Mouse (Mus musculus) limb, embryonic 12.5 days (tissue): ENCODE data around the gene Fancg. TPM values are rescaled to one million over a fixed set of nuclear protein-coding genes. Genes with fewer than 3 reads are reported as not detected.
"Not testable (repeated sequence)": the region's sequence is repeated elsewhere in the genome, so short reads cannot be mapped to it uniquely, and the experiment has no call there.

Experiments
- ATAC-seq: fragments of 200-750 bp; cut with Nextera tagmentation; 2 replicates; pipeline ENCODE4 v1.8.0; 2017; ENCODE audit warnings: low read depth, moderate TSS enrichment; ENCODE audit not compliant: insufficient number of reproducible peaks, insufficient read depth, low FRiP score, low TSS enrichment
- H3K27ac ChIP-seq: fragments of 300-500 bp; sonication (generic); 2 replicates; pipeline ENCODE4 v1.5.1; 2016; ENCODE audit warnings: mild to moderate bottlenecking, moderate library complexity
- H3K27me3 ChIP-seq: fragments of 300-500 bp; sonication (generic); 2 replicates; pipeline ENCODE4 v1.6.1; 2016; ENCODE audit warnings: mild to moderate bottlenecking, moderate library complexity
- H3K36me3 ChIP-seq: fragments of 300-500 bp; sonication (generic); 2 replicates; pipeline ENCODE4 v1.6.1; 2016; ENCODE audit warnings: mild to moderate bottlenecking, moderate library complexity
- H3K4me1 ChIP-seq: fragments of 300-500 bp; sonication (generic); replicated peaks from 2 replicates; pipeline ENCODE4 v1.6.1; 2016
- H3K4me2 ChIP-seq: fragments of 300-500 bp; sonication (generic); 2 replicates; pipeline ENCODE4 v1.6.1; 2016; ENCODE audit warnings: mild to moderate bottlenecking, moderate library complexity
- H3K4me3 ChIP-seq: fragments of 300-500 bp; sonication (generic); replicated peaks from 2 replicates; pipeline ENCODE4 v1.5.1; 2016; ENCODE audit warnings: mild to moderate bottlenecking
- H3K9ac ChIP-seq: fragments of 300-500 bp; sonication (generic); replicated peaks from 2 replicates; pipeline ENCODE4 v1.6.1; 2016; ENCODE audit warnings: mild to moderate bottlenecking, moderate library complexity
- H3K9me3 ChIP-seq: fragments of 300-500 bp; sonication (generic); 2 replicates; pipeline ENCODE4 v1.6.1; 2016; ENCODE audit warnings: mild to moderate bottlenecking, moderate library complexity
- WGBS: fragments of 180-500 bp; shearing (Covaris S2); methylation state at CpG from one replicate; pipeline ENCODE4 v1.1.7; 2016; 5-methylcytosine and 5-hydroxymethylcytosine counted together
- polyA plus RNA-seq: library from polyadenylated mRNA; unstranded; fragments of >200 nt; fragmentation: Nextera tagmentation; extraction: Ambion mirVana; gene quantifications from 2 replicates; pipeline ENCODE4 v1.2.1, GENCODE M21; 2016

Gene Fancg
- polyA plus RNA-seq, 1 experiment from 2014 or later, result 18.4 TPM

GRCm38 (mm10) chr4:42998022-42998421, 12.3 kb downstream of the Fancg start:
- peak overlapping the region; percentile 76 for H3K4me2 ChIP-seq
- no peak overlapping the region for H3K9ac ChIP-seq
- peak overlapping the region; percentile 79 for H3K4me3 ChIP-seq
- peaks cover 17% of the 10 kb centered on the region for H3K4me1 ChIP-seq
- 79% methylated on average over 2 of the region's 2 CpGs for WGBS
- no peaks in the 10 kb centered on the region for H3K27me3 ChIP-seq
- ATAC-seq, result no peak
- H3K9me3 ChIP-seq, result no peaks in the 10 kb centered on the region
- H3K27ac ChIP-seq, result no peak overlapping the region
- peaks cover 40% of the 10 kb centered on the region for H3K36me3 ChIP-seq

GRCm38 (mm10) chr4:42988296-42988695, 22.0 kb downstream of the Fancg start:
- no peak overlapping the region for H3K4me2 ChIP-seq
- no peaks in the 10 kb centered on the region for H3K4me1 ChIP-seq
- WGBS, result 86% methylated on average over 1 of the region's 1 CpGs
- no peaks in the 10 kb centered on the region for H3K27me3 ChIP-seq
- no peak overlapping the region for H3K9ac ChIP-seq
- H3K36me3 ChIP-seq, result peaks cover 99% of the 10 kb centered on the region
- ATAC-seq, result no peak
- H3K27ac ChIP-seq, result no peak overlapping the region
- H3K9me3 ChIP-seq, result no peaks in the 10 kb centered on the region
- no peak overlapping the region for H3K4me3 ChIP-seq

DNA sequence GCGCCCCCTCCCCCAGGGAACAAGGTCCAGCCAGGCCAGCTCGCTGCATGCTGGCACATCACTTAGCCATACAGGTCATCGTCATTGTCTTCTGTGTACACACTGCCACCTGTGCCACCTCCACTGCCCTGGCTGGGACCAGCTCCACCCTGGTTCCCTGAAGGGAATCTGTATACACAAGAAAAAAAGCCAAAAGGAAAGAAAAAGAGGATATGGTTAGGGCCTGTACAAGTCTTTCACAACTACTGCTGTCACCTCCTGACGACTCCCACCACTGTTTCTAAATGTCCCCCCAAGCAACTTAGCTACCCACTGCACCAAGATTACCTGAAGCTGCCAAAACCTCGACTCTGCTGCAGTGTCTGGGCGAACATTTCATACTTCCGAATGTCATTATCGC, 29.8 kb downstream of the Fancg start:
- WGBS, result 90% methylated on average over 8 of the region's 8 CpGs
- ATAC-seq, H3K4me3 ChIP-seq, H3K9ac ChIP-seq, H3K27me3 ChIP-seq, H3K9me3 ChIP-seq, H3K4me1 ChIP-seq, H3K27ac ChIP-seq, H3K4me2 ChIP-seq: not testable (repeated sequence)
- peaks cover 82% of the 10 kb centered on the region for H3K36me3 ChIP-seq

DNA sequence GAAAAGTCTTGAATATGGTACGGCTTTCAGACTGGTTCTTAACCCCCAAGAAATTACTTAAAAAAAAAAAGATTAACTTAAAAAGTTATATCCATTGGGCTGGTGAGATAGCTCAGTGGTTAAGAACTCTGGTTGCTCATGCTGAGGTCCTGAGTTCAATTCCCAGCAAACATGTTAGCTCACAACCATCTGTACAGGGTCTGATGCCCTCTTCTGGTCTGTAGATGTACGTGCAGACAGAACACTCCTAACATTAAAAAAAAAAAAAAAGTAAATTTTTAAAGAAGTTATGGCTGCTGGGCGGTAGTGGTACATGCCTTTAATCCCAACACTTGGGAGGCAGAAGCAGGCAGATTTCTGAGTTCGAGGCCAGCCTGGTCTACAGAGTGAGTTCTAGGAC, 32.2 kb downstream of the Fancg start:
- WGBS, result 93% methylated on average over 4 of the region's 4 CpGs

GRCm38 (mm10) chr4:42973868-42974267, 36.4 kb downstream of the Fancg start:
- no peak overlapping the region; the same call in 1 of the 2 replicates for H3K27ac ChIP-seq
- 84% methylated on average over 5 of the region's 5 CpGs for WGBS

More for the DNA sequence above, 32.2 kb downstream of the Fancg start:
- H3K27ac ChIP-seq, result no peak overlapping the region
- no peak for ATAC-seq
- H3K4me2 ChIP-seq, result no peak overlapping the region
- H3K9me3 ChIP-seq, result no peaks in the 10 kb centered on the region
- H3K36me3 ChIP-seq, result peaks cover 61% of the 10 kb centered on the region
- H3K4me3 ChIP-seq, result no peak overlapping the region
- H3K4me1 ChIP-seq, result no peaks in the 10 kb centered on the region
- no peak overlapping the region for H3K9ac ChIP-seq
- H3K27me3 ChIP-seq, result no peaks in the 10 kb centered on the region

DNA sequence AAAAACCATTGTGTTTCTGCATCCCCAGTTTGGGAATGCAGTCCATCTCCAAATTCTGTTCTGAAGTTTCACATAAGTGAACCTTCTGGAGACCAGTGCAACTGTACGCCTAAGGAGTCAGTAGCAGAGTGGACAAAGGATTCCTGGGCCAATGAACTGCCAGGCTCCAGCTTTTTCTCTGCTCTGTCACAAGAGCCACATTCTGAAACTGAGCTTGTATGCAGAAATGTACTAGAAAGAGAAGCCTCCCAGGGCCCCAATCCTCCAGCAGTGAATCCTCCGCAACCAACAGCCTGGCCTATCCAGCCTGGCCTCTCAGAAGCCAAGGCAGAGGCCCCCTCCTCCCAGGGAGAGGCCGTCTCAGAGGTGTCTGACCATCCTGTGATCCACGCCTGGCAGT, 37.4 kb downstream of the Fancg start:
- peak overlapping the region; percentile 17; the same call in 1 of the 2 replicates for H3K27ac ChIP-seq
- ATAC-seq, result no peak

More at GRCm38 (mm10) chr4:42973868-42974267, 36.4 kb downstream of the Fancg start:
- H3K9ac ChIP-seq, result no peak overlapping the region
- H3K4me1 ChIP-seq, result no peaks in the 10 kb centered on the region
- no peaks in the 10 kb centered on the region for H3K27me3 ChIP-seq
- no peaks in the 10 kb centered on the region for H3K9me3 ChIP-seq
- H3K36me3 ChIP-seq, result peaks cover 22% of the 10 kb centered on the region
- no peak for ATAC-seq
- no peak overlapping the region for H3K4me2 ChIP-seq
- H3K4me3 ChIP-seq, result no peak overlapping the region

DNA sequence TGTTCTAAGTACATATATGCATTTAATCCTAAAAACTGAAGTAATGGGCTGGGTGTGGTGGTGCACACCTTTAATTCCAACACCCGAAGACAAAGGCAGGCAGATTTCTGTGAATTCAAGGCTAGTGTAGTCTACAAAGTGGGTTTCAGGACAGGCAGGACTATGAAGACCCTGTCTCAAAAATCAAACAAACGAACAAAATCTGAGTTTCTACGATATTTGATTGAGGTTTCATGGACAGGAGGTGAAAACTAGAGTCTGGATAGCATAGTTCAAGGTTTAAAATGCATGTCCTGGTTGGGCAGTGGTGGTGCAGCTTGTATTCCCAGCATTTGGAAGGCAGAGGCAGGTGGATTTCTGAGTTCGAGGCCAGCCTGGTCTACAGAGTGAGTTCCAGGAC, 41.0 kb downstream of the Fancg start, which contains the start of gene 1700022I11Rik:
Gene 1700022I11Rik (plus strand): TSS at position 301 of the 400 bp plus-strand sequence.
- H3K9me3 ChIP-seq, result no peaks in the 10 kb centered on the region
- 88% methylated on average over 4 of the region's 4 CpGs for WGBS
- H3K4me2 ChIP-seq, result no peak within 1 kb of the TSS
- no peak within 1 kb of the TSS for H3K4me3 ChIP-seq
- no peaks in the 10 kb centered on the region for H3K36me3 ChIP-seq
- no peak within 1 kb of the TSS for H3K9ac ChIP-seq
- H3K27ac ChIP-seq, result no peak within 1 kb of the TSS
- no peak for ATAC-seq
- 0 out of 2 replicates have a peak, but pooled peaks cover 5% of the 10 kb centered on the region for H3K27me3 ChIP-seq
- 0 out of 2 replicates have a peak, but pooled peaks cover 4% of the 10 kb centered on the region for H3K4me1 ChIP-seq

More for the DNA sequence above, 37.4 kb downstream of the Fancg start:
- H3K9me3 ChIP-seq, result no peaks in the 10 kb centered on the region
- no peak overlapping the region for H3K4me3 ChIP-seq
- peaks cover 13% of the 10 kb centered on the region for H3K36me3 ChIP-seq
- WGBS, result 60% methylated on average over 4 of the region's 4 CpGs
- no peak overlapping the region for H3K9ac ChIP-seq
- H3K27me3 ChIP-seq, result no peaks in the 10 kb centered on the region
- no peak overlapping the region for H3K4me2 ChIP-seq
- H3K4me1 ChIP-seq, result no peaks in the 10 kb centered on the region

DNA sequence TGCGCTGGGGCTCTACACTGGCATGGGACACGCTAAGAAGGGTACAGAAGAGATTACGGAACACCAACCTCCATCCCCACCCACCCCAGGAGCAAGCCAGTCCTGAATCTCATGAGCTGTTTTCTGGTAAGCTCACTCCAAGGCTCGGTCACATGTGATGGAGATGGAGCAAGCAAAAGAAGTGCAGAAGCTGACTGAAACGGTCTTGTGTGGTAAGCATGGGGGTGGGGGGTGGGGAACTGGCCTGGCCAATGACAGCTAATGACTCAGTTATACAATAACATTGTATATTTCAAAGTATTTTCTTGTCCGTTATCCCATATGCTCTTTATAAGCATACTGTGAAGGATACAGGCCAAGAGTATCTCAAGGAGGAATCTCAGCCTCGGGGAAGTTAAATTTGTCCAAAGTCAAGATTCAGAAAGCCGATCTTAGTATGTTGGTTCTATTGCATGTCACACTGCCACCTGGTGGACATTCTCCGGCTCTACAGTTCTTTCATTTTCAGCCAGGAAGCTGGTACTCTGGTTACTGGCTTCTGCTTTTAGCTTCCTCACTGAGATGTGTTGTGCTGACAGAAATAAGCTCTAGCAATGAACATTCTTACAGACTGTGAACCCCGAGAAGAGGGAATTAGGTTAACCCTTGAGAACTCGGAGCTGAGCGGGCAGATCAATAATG, 45.1 kb downstream of the Fancg start:
- no peak overlapping the region for H3K27ac ChIP-seq
- H3K36me3 ChIP-seq, result no peaks in the 10 kb centered on the region
- H3K4me3 ChIP-seq, result 0 out of 2 replicates have a peak overlapping the region, but pooled peaks have one; percentile 2
- 0 out of 2 replicates have a peak, but pooled peaks cover 4% of the 10 kb centered on the region for H3K4me1 ChIP-seq
- no peaks in the 10 kb centered on the region for H3K9me3 ChIP-seq
- peak overlapping the region; percentile 41 for H3K4me2 ChIP-seq
- WGBS, result 19% methylated on average over 12 of the region's 12 CpGs
- H3K27me3 ChIP-seq, result 0 out of 2 replicates have a peak, but pooled peaks cover 5% of the 10 kb centered on the region
- H3K9ac ChIP-seq, result no peak overlapping the region
- ATAC-seq, result peak; percentile 63

DNA sequence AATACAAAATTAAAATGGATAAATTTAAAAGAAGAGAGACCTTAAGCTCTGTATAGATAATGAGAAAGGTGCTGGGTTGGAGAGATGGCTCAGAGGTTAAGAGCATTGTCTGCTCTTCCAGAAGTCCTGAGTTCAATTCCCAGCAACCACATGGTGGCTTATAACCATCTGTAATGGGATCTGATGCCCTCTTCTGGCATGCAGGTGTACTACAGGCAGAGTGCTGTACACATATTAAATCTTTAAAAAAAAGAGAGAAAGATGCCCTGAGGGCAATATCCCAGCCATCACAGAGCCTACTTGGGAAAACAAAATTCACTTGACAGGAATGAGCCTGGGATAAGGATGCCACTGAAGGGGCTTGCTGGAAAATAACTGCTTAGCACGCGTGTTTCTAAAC, 46.8 kb downstream of the Fancg start:
- H3K4me2 ChIP-seq, result no peak overlapping the region
- H3K9ac ChIP-seq, result no peak overlapping the region
- WGBS, result 88% methylated on average over 2 of the region's 2 CpGs
- ATAC-seq, result no peak
- H3K27me3 ChIP-seq, result 0 out of 2 replicates have a peak, but pooled peaks cover 5% of the 10 kb centered on the region
- no peak overlapping the region for H3K27ac ChIP-seq
- H3K9me3 ChIP-seq, result no peaks in the 10 kb centered on the region
- no peak overlapping the region for H3K4me3 ChIP-seq
- 0 out of 2 replicates have a peak, but pooled peaks cover 4% of the 10 kb centered on the region for H3K4me1 ChIP-seq
- no peaks in the 10 kb centered on the region for H3K36me3 ChIP-seq

DNA sequence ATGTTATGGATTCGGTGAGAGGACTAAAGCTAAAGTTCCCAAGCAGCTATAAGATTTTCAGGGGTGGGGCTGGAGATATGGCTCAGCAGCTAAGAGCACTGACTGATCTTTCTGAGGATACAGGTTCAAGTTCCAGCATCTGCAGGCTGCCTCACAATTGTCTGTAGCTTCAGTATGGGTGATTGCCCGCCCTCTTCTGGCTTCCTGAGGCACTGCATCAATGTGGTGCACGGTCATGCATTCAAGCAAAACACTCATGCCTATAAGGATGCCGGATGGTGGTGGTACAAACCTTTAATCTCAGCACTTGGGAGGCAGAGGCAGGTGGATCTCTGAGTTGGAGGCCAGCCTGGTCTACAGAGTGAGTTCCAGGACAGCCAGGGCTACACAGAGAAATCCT, 48.7 kb downstream of the Fancg start:
- no peak overlapping the region for H3K27ac ChIP-seq
- 0 out of 2 replicates have a peak, but pooled peaks cover 5% of the 10 kb centered on the region for H3K27me3 ChIP-seq
- 38% methylated on average over 4 of the region's 4 CpGs for WGBS
- no peak for ATAC-seq
- H3K9ac ChIP-seq, result no peak overlapping the region
- peaks cover 17% of the 10 kb centered on the region for H3K36me3 ChIP-seq
- H3K4me3 ChIP-seq, result no peak overlapping the region
- H3K9me3 ChIP-seq, result no peaks in the 10 kb centered on the region
- no peak overlapping the region for H3K4me2 ChIP-seq
- H3K4me1 ChIP-seq, result 0 out of 2 replicates have a peak, but pooled peaks cover 4% of the 10 kb centered on the region

- Histone ChIP-seq H3K4me1 (no peaks in the 10 kb centered on the region), H3K9ac (no peak overlapping the region), H3K27me3 (no peaks in the 10 kb centered on the region), H3K27ac (no peak overlapping the region), H3K4me2 (no peak overlapping the region), H3K9me3 (no peaks in the 10 kb centered on the region), H3K4me3 (no peak overlapping the region), H3K36me3 (peaks cover 32% of the 10 kb centered on the region)
- ATAC-seq, result no peak
- WGBS, result 71% methylated on average over 4 of the region's 4 CpGs
These were observed 50.9 kb downstream of the Fancg start for GRCm38 (mm10) chr4:42959382-42959781.
